Mouse (Mus musculus): ENCODE data around the gene Bdh2. TPM values are rescaled to one million over a fixed set of nuclear protein-coding genes. Genes with fewer than 3 reads are reported as not detected.

Bdh2 gene
- polyA plus RNA-seq, 1 experiment from 2014 or later: 46.0 TPM

GRCm38 (mm10) chr3:135314811-135315210 is 33.8 kb downstream of the Bdh2 start:
- peak; percentile 27; the same call in 1 of the 2 replicates for ATAC-seq (ENCODE audit: low FRiP score, low TSS enrichment)
- Histone ChIP-seq H3K27ac (ENCODE audit: low read length) (no peak overlapping the region), H3K4me2 (replicated peaks; ENCODE audit: low read depth, low read length) (no peak overlapping the region), H3K36me3 (ENCODE audit: insufficient read depth, low read length) (no peaks in the 10 kb centered on the region), H3K9me3 (ENCODE audit: low read length) (peaks cover 3% of the 10 kb centered on the region; the same call in 1 of the 2 replicates), H3K27me3 (ENCODE audit: insufficient read depth, low read length) (no peaks in the 10 kb centered on the region), H3K4me3 (ENCODE audit: low read length) (no peak overlapping the region), H3K4me1 (ENCODE audit: insufficient read depth, low read length) (no peaks in the 10 kb centered on the region), H3K9ac (replicated peaks; ENCODE audit: low read length) (no peak overlapping the region)
- 67% methylated on average over 2 of the region's 2 CpGs for WGBS

- WGBS: 84% methylated on average over 9 of the region's 9 CpGs
- Histone ChIP-seq H3K4me2 (replicated peaks; ENCODE audit: low read depth, low read length) (no peak overlapping the region), H3K4me3 (ENCODE audit: low read length) (no peak overlapping the region), H3K9ac (replicated peaks; ENCODE audit: low read length) (no peak overlapping the region), H3K36me3 (ENCODE audit: insufficient read depth, low read length) (no peaks in the 10 kb centered on the region), H3K27ac (ENCODE audit: low read length) (no peak overlapping the region), H3K4me1 (ENCODE audit: insufficient read depth, low read length) (no peaks in the 10 kb centered on the region), H3K9me3 (ENCODE audit: low read length) (peaks cover 3% of the 10 kb centered on the region; the same call in 1 of the 2 replicates), H3K27me3 (ENCODE audit: insufficient read depth, low read length) (no peaks in the 10 kb centered on the region)
- no peak for ATAC-seq (ENCODE audit: low FRiP score, low TSS enrichment)
These were observed 34.9 kb downstream of the Bdh2 start for GRCm38 (mm10) chr3:135315720-135316425.

DNA sequence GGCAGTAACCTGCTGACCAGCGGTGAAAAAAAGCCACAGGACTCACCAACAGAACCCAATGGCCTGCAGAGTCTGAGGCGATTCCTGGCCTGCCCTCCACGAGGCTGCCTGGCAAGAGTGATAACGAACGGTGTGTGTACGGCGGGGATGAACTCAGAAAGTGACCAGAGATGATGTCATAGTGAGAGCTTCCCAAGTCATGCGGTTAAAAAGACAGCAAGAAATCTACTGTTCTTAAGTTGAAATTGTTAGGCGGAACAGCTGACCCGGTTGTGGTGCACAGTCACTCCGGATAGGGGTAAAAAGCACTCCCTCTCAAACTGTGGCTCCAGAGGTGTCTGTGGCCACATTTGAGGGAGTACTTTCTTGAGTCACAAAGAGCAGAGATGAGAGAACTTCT is 37.3 kb downstream of the Bdh2 start:
- WGBS: 85% methylated on average over 11 of the region's 11 CpGs
- no peaks in the 10 kb centered on the region for H3K36me3 ChIP-seq (ENCODE audit: insufficient read depth, low read length)
- no peaks in the 10 kb centered on the region for H3K4me1 ChIP-seq (ENCODE audit: insufficient read depth, low read length)
- no peak overlapping the region for H3K4me2 ChIP-seq (replicated peaks; ENCODE audit: low read depth, low read length)
- H3K9ac ChIP-seq (replicated peaks; ENCODE audit: low read length): no peak overlapping the region
- H3K27me3 ChIP-seq (ENCODE audit: insufficient read depth, low read length): no peaks in the 10 kb centered on the region
- ATAC-seq (ENCODE audit: low FRiP score, low TSS enrichment): no peak
- peaks cover 3% of the 10 kb centered on the region; the same call in 1 of the 2 replicates for H3K9me3 ChIP-seq (ENCODE audit: low read length)
- no peak overlapping the region for H3K27ac ChIP-seq (ENCODE audit: low read length)
- no peak overlapping the region for H3K4me3 ChIP-seq (ENCODE audit: low read length)

DNA sequence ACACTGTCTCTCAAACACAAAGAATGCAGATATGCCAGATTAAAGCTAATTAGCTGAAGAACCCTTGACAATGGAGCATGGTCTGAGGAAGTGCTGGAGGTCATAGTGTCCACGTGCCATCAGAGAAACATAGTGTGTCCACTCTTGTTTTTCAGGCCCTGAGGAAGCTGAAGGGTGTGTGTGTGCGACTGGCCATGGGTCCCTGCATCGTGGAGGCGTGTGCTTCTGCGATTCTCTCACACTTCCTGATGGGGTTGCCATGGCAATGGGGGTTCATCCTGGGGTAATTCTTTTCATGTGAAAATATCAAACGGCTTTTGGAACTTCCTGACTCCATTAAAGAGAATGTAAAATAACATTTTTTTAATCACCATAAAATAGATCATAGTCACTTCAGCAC is 43.3 kb downstream of the Bdh2 start:
- no peaks in the 10 kb centered on the region for H3K27me3 ChIP-seq (ENCODE audit: insufficient read depth, low read length)
- H3K4me3 ChIP-seq (ENCODE audit: low read length): no peak overlapping the region
- no peak overlapping the region for H3K27ac ChIP-seq (ENCODE audit: low read length)
- no peaks in the 10 kb centered on the region for H3K4me1 ChIP-seq (ENCODE audit: insufficient read depth, low read length)
- ATAC-seq (ENCODE audit: low FRiP score, low TSS enrichment): no peak
- no peaks in the 10 kb centered on the region for H3K36me3 ChIP-seq (ENCODE audit: insufficient read depth, low read length)
- 59% methylated on average over 6 of the region's 6 CpGs for WGBS
- no peak overlapping the region for H3K4me2 ChIP-seq (replicated peaks; ENCODE audit: low read depth, low read length)
- H3K9me3 ChIP-seq (ENCODE audit: low read length): no peaks in the 10 kb centered on the region
- no peak overlapping the region for H3K9ac ChIP-seq (replicated peaks; ENCODE audit: low read length)

DNA sequence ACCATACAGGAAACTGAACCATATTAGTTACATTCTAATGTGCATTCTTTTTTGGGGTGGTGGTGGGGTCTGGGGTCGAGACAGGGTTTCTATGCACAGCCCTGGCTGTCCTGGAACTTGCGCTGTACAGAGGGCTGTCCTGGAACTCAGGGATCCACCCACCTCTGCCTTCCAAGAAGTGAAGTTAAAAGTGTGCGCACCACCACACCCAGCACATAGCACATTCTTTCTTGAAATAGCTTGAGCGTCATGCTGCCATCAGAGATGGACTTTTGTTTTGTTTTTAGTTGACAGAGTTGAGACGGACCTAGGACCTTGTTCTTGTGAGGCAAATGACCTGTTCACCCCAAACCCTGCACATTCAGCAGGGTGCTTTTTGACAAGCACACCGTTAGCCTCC is 46.2 kb downstream of the Bdh2 start:
- no peaks in the 10 kb centered on the region for H3K4me1 ChIP-seq (ENCODE audit: insufficient read depth, low read length)
- 69% methylated on average over 6 of the region's 6 CpGs for WGBS
- no peak overlapping the region for H3K27ac ChIP-seq (ENCODE audit: low read length)
- no peak overlapping the region for H3K9ac ChIP-seq (replicated peaks; ENCODE audit: low read length)
- no peaks in the 10 kb centered on the region for H3K9me3 ChIP-seq (ENCODE audit: low read length)
- no peak overlapping the region for H3K4me3 ChIP-seq (ENCODE audit: low read length)
- H3K36me3 ChIP-seq (ENCODE audit: insufficient read depth, low read length): no peaks in the 10 kb centered on the region
- ATAC-seq (ENCODE audit: low FRiP score, low TSS enrichment): no peak
- H3K27me3 ChIP-seq (ENCODE audit: insufficient read depth, low read length): no peaks in the 10 kb centered on the region
- no peak overlapping the region for H3K4me2 ChIP-seq (replicated peaks; ENCODE audit: low read depth, low read length)

GRCm38 (mm10) chr3:135327601-135328000 is 46.6 kb downstream of the Bdh2 start:
- no peaks in the 10 kb centered on the region for H3K36me3 ChIP-seq (ENCODE audit: insufficient read depth, low read length)
- H3K27me3 ChIP-seq (ENCODE audit: insufficient read depth, low read length): no peaks in the 10 kb centered on the region
- H3K4me2 ChIP-seq (replicated peaks; ENCODE audit: low read depth, low read length): no peak overlapping the region
- H3K4me3 ChIP-seq (ENCODE audit: low read length): no peak overlapping the region
- no peak for ATAC-seq (ENCODE audit: low FRiP score, low TSS enrichment)
- no peak overlapping the region for H3K27ac ChIP-seq (ENCODE audit: low read length)
- H3K9ac ChIP-seq (replicated peaks; ENCODE audit: low read length): no peak overlapping the region
- no peaks in the 10 kb centered on the region for H3K4me1 ChIP-seq (ENCODE audit: insufficient read depth, low read length)
- H3K9me3 ChIP-seq (ENCODE audit: low read length): no peaks in the 10 kb centered on the region
- WGBS: 68% methylated on average over 2 of the region's 2 CpGs

DNA sequence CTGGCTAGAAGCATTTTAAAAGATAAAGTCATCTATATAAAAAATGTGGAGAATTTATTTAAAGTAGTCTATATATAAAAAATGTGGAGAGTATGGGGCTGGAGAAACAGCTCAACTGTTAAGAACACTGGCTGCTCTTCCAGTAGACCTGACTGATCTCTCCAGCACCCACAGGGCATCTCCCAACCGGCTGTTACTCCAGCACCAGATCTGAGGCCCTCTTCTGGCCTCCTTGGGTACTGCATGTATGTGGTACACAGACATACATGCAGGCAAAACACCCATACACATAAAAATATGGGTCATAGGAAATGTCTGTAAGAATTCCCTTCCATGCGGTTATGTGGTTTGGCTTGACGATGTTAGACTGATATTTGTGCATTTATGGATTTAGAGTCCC is 47.5 kb downstream of the Bdh2 start:
- no peak for ATAC-seq (ENCODE audit: low FRiP score, low TSS enrichment)
- no peak overlapping the region for H3K4me2 ChIP-seq (replicated peaks; ENCODE audit: low read depth, low read length)
- H3K9ac ChIP-seq (replicated peaks; ENCODE audit: low read length): no peak overlapping the region
- no peak overlapping the region for H3K27ac ChIP-seq (ENCODE audit: low read length)
- H3K4me3 ChIP-seq (ENCODE audit: low read length): no peak overlapping the region
- no peaks in the 10 kb centered on the region for H3K27me3 ChIP-seq (ENCODE audit: insufficient read depth, low read length)
- no peaks in the 10 kb centered on the region for H3K9me3 ChIP-seq (ENCODE audit: low read length)
- H3K36me3 ChIP-seq (ENCODE audit: insufficient read depth, low read length): no peaks in the 10 kb centered on the region
- WGBS: 37% methylated on average over 3 of the region's 3 CpGs
- H3K4me1 ChIP-seq (ENCODE audit: insufficient read depth, low read length): no peaks in the 10 kb centered on the region

- Histone ChIP-seq H3K4me3 (ENCODE audit: low read length) (no peak overlapping the region), H3K36me3 (ENCODE audit: insufficient read depth, low read length) (no peaks in the 10 kb centered on the region), H3K4me1 (ENCODE audit: insufficient read depth, low read length) (no peaks in the 10 kb centered on the region), H3K9me3 (ENCODE audit: low read length) (no peaks in the 10 kb centered on the region), H3K27me3 (ENCODE audit: insufficient read depth, low read length) (no peaks in the 10 kb centered on the region), H3K9ac (replicated peaks; ENCODE audit: low read length) (no peak overlapping the region), H3K27ac (ENCODE audit: low read length) (no peak overlapping the region), H3K4me2 (replicated peaks; ENCODE audit: low read depth, low read length) (no peak overlapping the region)
- no peak for ATAC-seq (ENCODE audit: low FRiP score, low TSS enrichment)
These were observed 51.7 kb downstream of the Bdh2 start for GRCm38 (mm10) chr3:135332691-135333090.

DNA sequence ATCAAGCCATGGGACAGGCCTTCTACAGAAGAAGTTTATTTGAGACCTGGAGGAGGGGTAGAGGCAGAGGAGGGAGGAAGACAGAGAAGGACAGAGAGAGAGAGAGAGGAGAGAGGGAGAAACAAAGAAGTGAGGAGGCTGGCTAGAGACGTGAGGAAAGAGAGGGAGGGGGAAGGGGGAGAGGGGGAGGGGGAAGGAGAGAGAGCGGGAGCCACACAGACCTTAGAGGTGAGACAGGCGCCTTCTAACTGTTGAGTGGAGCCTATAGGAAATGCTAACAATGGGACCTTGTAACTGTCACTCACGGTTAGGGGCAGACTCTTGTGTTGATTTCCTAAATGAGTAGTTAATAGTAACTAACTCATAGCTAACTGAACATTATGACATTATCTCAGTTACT is 52.7 kb downstream of the Bdh2 start:
- no peaks in the 10 kb centered on the region for H3K27me3 ChIP-seq (ENCODE audit: insufficient read depth, low read length)
- H3K9ac ChIP-seq (replicated peaks; ENCODE audit: low read length): no peak overlapping the region
- no peaks in the 10 kb centered on the region for H3K9me3 ChIP-seq (ENCODE audit: low read length)
- H3K4me2 ChIP-seq (replicated peaks; ENCODE audit: low read depth, low read length): no peak overlapping the region
- no peaks in the 10 kb centered on the region for H3K36me3 ChIP-seq (ENCODE audit: insufficient read depth, low read length)
- no peak overlapping the region for H3K27ac ChIP-seq (ENCODE audit: low read length)
- WGBS: 53% methylated on average over 4 of the region's 4 CpGs
- H3K4me3 ChIP-seq (ENCODE audit: low read length): no peak overlapping the region
- H3K4me1 ChIP-seq (ENCODE audit: insufficient read depth, low read length): no peaks in the 10 kb centered on the region
- no peak for ATAC-seq (ENCODE audit: low FRiP score, low TSS enrichment)

DNA sequence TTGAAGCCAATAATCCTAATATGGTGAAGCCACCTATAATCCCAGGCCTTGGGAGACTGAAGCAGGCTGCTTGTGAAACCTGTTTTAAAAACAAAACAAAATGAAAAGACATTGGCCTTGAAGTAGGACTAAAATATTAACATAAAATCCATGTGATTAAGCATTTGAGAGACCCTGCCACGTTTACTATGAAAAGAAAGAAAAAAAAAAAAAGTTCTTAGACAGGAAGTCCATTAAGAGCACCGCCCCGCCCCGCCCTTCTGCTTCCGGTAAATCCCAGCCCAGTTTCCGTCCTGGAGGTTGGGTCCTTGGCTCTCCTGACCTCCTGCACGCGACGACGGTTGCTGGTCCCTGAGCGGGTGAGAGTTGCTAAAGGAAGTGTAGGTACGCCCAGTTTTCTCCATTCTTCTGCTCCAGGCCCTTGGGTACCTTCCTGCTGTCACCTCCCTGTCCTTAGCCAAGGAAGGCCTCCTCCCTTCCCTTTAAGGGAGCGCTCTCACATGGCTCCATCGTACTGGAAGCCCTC is 66.8 kb downstream of the Bdh2 start, which contains the start of gene Slc9b1:
TSS of gene Slc9b1 (plus strand) at position 291 of the 526 bp plus-strand sequence.
- H3K27me3 ChIP-seq (ENCODE audit: insufficient read depth, low read length): no peaks in the 10 kb centered on the region
- H3K4me1 ChIP-seq (ENCODE audit: insufficient read depth, low read length): no peaks in the 10 kb centered on the region
- no peaks in the 10 kb centered on the region; the same call in 1 of the 2 replicates for H3K9me3 ChIP-seq (ENCODE audit: low read length)
- H3K4me2 ChIP-seq (replicated peaks; ENCODE audit: low read depth, low read length): no peak within 1 kb of the TSS
- H3K4me3 ChIP-seq (ENCODE audit: low read length): no peak within 1 kb of the TSS
- 75% methylated on average over 14 of the region's 14 CpGs for WGBS
- no peak within 1 kb of the TSS for H3K9ac ChIP-seq (replicated peaks; ENCODE audit: low read length)
- no peak for ATAC-seq (ENCODE audit: low FRiP score, low TSS enrichment)
- H3K27ac ChIP-seq (ENCODE audit: low read length): no peak within 1 kb of the TSS
- no peaks in the 10 kb centered on the region for H3K36me3 ChIP-seq (ENCODE audit: insufficient read depth, low read length)
